Mouse (Mus musculus) heart, embryonic 14.5 days (tissue): ENCODE data around the gene Taar7f. TPM values are rescaled to one million over a fixed set of nuclear protein-coding genes. Genes with fewer than 3 reads are reported as not detected.

Experiments
- ATAC-seq: fragments of 200-750 bp; cut with Nextera tagmentation; 2 replicates; pipeline ENCODE4 v1.8.0; 2017; ENCODE audit warnings: low read depth, moderate TSS enrichment; ENCODE audit not compliant: insufficient number of reproducible peaks, insufficient read depth, low FRiP score
- H3K27ac ChIP-seq, 2 experiments: fragments of 200-500 bp in 1 of 2; fragments of 300-500 bp in 1 of 2; sonication (generic) in 1 of 2; replicated peaks in 1 of 2; 2 replicates each; pipeline ENCODE4 v1.5.1; 2012 to 2014; ENCODE audit warnings: low read depth in 2 of 2, low read length in 2 of 2, control low read depth in 1 of 2, mild to moderate bottlenecking in 1 of 2, mixed read lengths in 1 of 2; ENCODE audit not compliant: control insufficient read depth in 1 of 2, insufficient read depth in 1 of 2
- H3K27me3 ChIP-seq: fragments of 300-500 bp; sonication (generic); 2 replicates; pipeline ENCODE4 v1.6.1; 2014; ENCODE audit warnings: mild to moderate bottlenecking, low read length, control low read depth; ENCODE audit not compliant: control insufficient read depth, insufficient read depth
- H3K36me3 ChIP-seq: fragments of 300-500 bp; sonication (generic); 2 replicates; pipeline ENCODE4 v1.6.1; 2014; ENCODE audit warnings: mild to moderate bottlenecking, control low read depth, low read length, mixed read lengths; ENCODE audit not compliant: control insufficient read depth, insufficient read depth
- H3K4me1 ChIP-seq, 2 experiments: fragments of 200-500 bp in 1 of 2; fragments of 300-500 bp in 1 of 2; sonication (generic) in 1 of 2; 2 replicates each; pipeline ENCODE4 v1.6.1; 2012 to 2014; ENCODE audit warnings: low read length in 2 of 2, control low read depth in 1 of 2, mixed read lengths in 1 of 2; ENCODE audit not compliant: control insufficient read depth in 2 of 2, insufficient read depth in 2 of 2
- H3K4me2 ChIP-seq: fragments of 300-500 bp; sonication (generic); 2 replicates; pipeline ENCODE4 v1.6.1; 2014; ENCODE audit warnings: mild to moderate bottlenecking, low read length
- H3K4me3 ChIP-seq, 2 experiments: fragments of 200-500 bp in 1 of 2; fragments of 300-500 bp in 1 of 2; sonication (generic) in 1 of 2; 2 replicates each; pipeline ENCODE4 v1.5.1; 2012 to 2014; ENCODE audit warnings: low read length in 2 of 2, mild to moderate bottlenecking in 2 of 2, control low read depth in 1 of 2, low read depth in 1 of 2, moderate library complexity in 1 of 2; ENCODE audit not compliant: control insufficient read depth in 1 of 2, insufficient read depth in 1 of 2
- H3K9ac ChIP-seq: fragments of 300-500 bp; sonication (generic); 2 replicates; pipeline ENCODE4 v1.6.1; 2014; ENCODE audit warnings: mild to moderate bottlenecking, low read length
- H3K9me3 ChIP-seq: fragments of 300-500 bp; sonication (generic); 2 replicates; pipeline ENCODE4 v1.6.1; 2016; ENCODE audit warnings: low read length, control low read depth; ENCODE audit not compliant: control insufficient read depth
- WGBS: fragments of 180-500 bp; shearing (Covaris S2); extraction: QIAGEN DNeasy Blood & Tissue Kit; methylation state at CpG from one replicate; pipeline ENCODE4 v1.1.7; 2014; 5-methylcytosine and 5-hydroxymethylcytosine counted together
- polyA plus RNA-seq: library from polyadenylated mRNA; unstranded; fragments of >200 nt; fragmentation: Nextera tagmentation; extraction: Ambion mirVana; gene quantifications from 2 replicates; pipeline ENCODE4 v1.2.1, GENCODE M21; 2014

Taar7f gene
- not detected in 2 replicates for polyA plus RNA-seq

GRCm38 (mm10) chr10:24049210-24049609 lies at the start of gene Taar7f:
Taar7f (plus strand) TSS chr10:24049510.
- H3K36me3 ChIP-seq, result no peaks in the 10 kb centered on the region
- no peak within 1 kb of the TSS for H3K9ac ChIP-seq
- H3K27ac ChIP-seq, result no peak within 1 kb of the TSS
- no peak within 1 kb of the TSS for H3K4me3 ChIP-seq
- H3K27me3 ChIP-seq, result no peaks in the 10 kb centered on the region
- H3K4me1 ChIP-seq, result no peaks in the 10 kb centered on the region
- no peak within 1 kb of the TSS for H3K4me2 ChIP-seq
- no peak for ATAC-seq
- no peaks in the 10 kb centered on the region for H3K9me3 ChIP-seq

GRCm38 (mm10) chr10:23999639-24000038 lies 49.7 kb upstream of the Taar7f start, which contains the start of gene Taar7b:
Taar7b (plus strand) TSS chr10:23999939.
- Histone ChIP-seq H3K4me3 (no peak within 1 kb of the TSS), H3K4me2 (no peak within 1 kb of the TSS), H3K27me3 (no peaks in the 10 kb centered on the region), H3K27ac (no peak within 1 kb of the TSS), H3K9ac (no peak within 1 kb of the TSS), H3K36me3 (no peaks in the 10 kb centered on the region), H3K4me1 (no peaks in the 10 kb centered on the region), H3K9me3 (no peaks in the 10 kb centered on the region)
- no peak for ATAC-seq
- 68% methylated on average over 1 of the region's 1 CpGs for WGBS

GRCm38 (mm10) chr10:24006442-24006841 lies 42.9 kb upstream of the Taar7f start:
- Histone ChIP-seq H3K27me3 (no peaks in the 10 kb centered on the region), H3K9ac (no peak overlapping the region), H3K4me1 (peaks cover 0 to 3% of the 10 kb centered on the region in 2 experiments; a peak in 1 of 4 replicates), H3K36me3 (no peaks in the 10 kb centered on the region), H3K27ac (no peak overlapping the region), H3K4me3 (no peak overlapping the region), H3K9me3 (no peaks in the 10 kb centered on the region), H3K4me2 (no peak overlapping the region)
- WGBS, result 63% methylated on average over 1 of the region's 1 CpGs
- no peak for ATAC-seq

- Histone ChIP-seq H3K4me1 (peaks cover 0 to 3% of the 10 kb centered on the region in 2 experiments; a peak in 1 of 4 replicates), H3K27ac (no peak overlapping the region), H3K9me3 (no peaks in the 10 kb centered on the region), H3K36me3 (no peaks in the 10 kb centered on the region), H3K4me2 (no peak overlapping the region), H3K27me3 (no peaks in the 10 kb centered on the region), H3K9ac (no peak overlapping the region), H3K4me3 (no peak overlapping the region)
- 34% methylated on average over 2 of the region's 2 CpGs for WGBS
- no peak for ATAC-seq
Observed at GRCm38 (mm10) chr10:24007034-24007433, 42.3 kb upstream of the Taar7f start.

GRCm38 (mm10) chr10:24008143-24008542 lies 41.2 kb upstream of the Taar7f start:
- Histone ChIP-seq H3K4me3 (no peak overlapping the region), H3K36me3 (no peaks in the 10 kb centered on the region), H3K27me3 (no peaks in the 10 kb centered on the region), H3K9me3 (no peaks in the 10 kb centered on the region), H3K9ac (no peak overlapping the region), H3K27ac (no peak overlapping the region), H3K4me1 (peaks cover 0 to 3% of the 10 kb centered on the region in 2 experiments; a peak in 1 of 4 replicates), H3K4me2 (no peak overlapping the region)
- no peak for ATAC-seq
- WGBS, result 74% methylated on average over 1 of the region's 1 CpGs

- no peak for ATAC-seq
- Histone ChIP-seq H3K27ac (no peak within 1 kb of the TSS), H3K27me3 (no peaks in the 10 kb centered on the region), H3K9me3 (no peaks in the 10 kb centered on the region), H3K9ac (no peak within 1 kb of the TSS), H3K36me3 (no peaks in the 10 kb centered on the region), H3K4me3 (no peak within 1 kb of the TSS), H3K4me2 (no peak within 1 kb of the TSS), H3K4me1 (no peaks in the 10 kb centered on the region)
Observed at GRCm38 (mm10) chr10:24026922-24027321, 22.4 kb upstream of the Taar7f start, which contains the start of gene Taar7d. Taar7d (plus strand) TSS chr10:24027222.

- Histone ChIP-seq H3K9me3 (no peaks in the 10 kb centered on the region), H3K36me3 (no peaks in the 10 kb centered on the region), H3K27ac (no peak overlapping the region), H3K27me3 (no peaks in the 10 kb centered on the region), H3K4me1 (no peaks in the 10 kb centered on the region), H3K4me2 (no peak overlapping the region), H3K9ac (no peak overlapping the region), H3K4me3 (no peak overlapping the region)
- no peak for ATAC-seq
Observed at GRCm38 (mm10) chr10:24031347-24031746, 18.0 kb upstream of the Taar7f start.

GRCm38 (mm10) chr10:24037314-24037713 lies 12.0 kb upstream of the Taar7f start, which contains the start of gene Taar7e:
Taar7e (plus strand) TSS chr10:24037614.
- Histone ChIP-seq H3K27ac (no peak within 1 kb of the TSS), H3K9ac (no peak within 1 kb of the TSS), H3K4me1 (no peaks in the 10 kb centered on the region), H3K27me3 (no peaks in the 10 kb centered on the region), H3K4me3 (no peak within 1 kb of the TSS), H3K9me3 (no peaks in the 10 kb centered on the region), H3K36me3 (no peaks in the 10 kb centered on the region), H3K4me2 (no peak within 1 kb of the TSS)
- ATAC-seq, result no peak
- 81% methylated on average over 2 of the region's 2 CpGs for WGBS
